Mouse (Mus musculus) spleen, embryonic (tissue): ENCODE data around the gene Angptl8.

ENCODE experiments used
- CTCF ChIA-PET: fragments of 350-600 bp; sonication (Branson Sonifier 250); formaldehyde crosslinking; loops from one replicate; lab custom pipeline; 2022; lab: Charles Lee

The Angptl8 gene

DNA sequence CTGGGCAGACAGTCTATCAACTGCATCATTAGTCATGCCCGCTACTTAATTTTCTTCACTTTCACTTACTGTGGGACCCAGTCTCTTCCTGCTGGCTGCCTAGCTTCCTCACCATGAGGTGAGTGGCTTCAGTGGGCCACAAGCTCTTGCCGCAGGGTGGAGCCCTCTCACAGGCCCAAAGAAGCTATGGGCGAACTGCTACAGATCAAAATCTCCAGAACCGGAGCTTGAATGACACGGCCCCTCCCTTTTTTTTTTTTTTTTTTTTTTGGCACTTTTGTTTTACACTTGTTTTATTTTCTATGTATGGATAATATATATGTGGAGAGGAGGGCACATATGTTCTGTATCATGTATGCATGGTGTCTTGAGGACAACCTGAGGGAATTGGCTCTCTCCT, 24.1 kb upstream of the Angptl8 start:
- CTCF ChIA-PET: interaction anchor here (0.7 kb wide), 1 partner anchor 529 kb away, joined by 10 read pairs; no protein-coding TSS in a partner anchor

DNA sequence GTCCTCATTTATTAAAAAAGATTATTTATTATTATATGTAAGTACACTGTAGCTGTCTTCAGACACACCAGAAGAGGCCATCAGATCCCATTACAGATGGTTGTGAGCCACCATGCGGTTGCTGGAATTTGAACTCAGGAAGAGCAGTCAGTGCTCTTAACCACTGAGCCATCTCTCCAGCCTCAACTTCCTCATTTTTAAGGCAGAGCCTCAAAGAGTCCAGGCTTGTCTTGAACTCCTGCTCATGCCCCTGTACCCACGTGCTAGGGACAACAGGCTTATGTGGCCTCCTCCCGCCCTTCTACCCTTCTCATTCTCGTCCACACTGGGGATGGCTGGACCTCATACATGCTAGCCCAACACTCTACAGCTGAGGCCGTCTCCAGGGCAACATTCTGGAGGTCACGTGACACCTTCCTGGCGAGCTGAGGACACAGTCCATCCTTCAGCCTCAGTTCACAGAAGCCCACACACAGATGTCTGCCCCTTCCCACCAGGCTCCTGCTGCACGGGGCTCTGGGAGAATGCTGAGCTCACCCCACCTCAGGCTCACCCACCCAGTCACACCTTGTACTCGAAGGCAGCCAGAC, 18.5 kb upstream of the Angptl8 start:
- CTCF ChIA-PET: no interaction called here

DNA sequence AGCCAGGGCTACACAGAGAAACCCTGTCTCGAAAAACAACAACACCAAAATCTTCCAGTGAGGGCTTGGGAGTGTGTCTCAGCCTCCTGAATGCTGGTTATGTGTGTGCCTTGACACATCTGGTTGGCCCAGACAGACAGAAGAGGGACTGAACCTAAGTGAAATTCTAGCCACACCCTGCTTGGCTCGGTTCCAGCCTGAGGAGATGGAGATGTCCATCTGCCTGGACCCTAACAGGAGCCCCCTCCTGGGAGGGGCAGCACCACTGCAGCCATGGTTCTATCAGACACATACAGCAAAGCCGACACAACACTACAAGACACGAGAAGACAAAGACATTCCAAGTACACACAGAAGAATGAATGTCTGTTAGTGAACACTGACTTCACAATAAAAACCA, 17.2 kb upstream of the Angptl8 start:
- CTCF ChIA-PET: no interaction called here

DNA sequence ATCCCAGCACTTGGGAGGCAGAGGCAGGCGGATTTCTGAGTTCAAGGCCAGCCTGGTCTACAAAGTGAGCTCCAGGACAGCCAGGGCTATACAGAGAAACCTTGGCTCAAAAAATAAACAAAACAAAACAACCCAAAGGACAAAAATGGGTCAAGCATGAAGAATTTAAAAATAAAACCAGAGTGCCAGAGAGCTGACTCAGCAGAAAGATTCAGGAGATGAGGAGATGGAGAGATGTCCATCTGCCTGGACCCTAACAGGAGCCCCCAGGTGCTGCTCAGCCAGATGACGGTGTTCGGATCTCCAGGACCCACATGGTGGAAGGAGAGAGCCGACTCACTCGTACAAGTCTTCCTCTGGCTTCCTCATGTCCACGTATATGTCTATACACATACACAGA, 16.7 kb upstream of the Angptl8 start:
- CTCF ChIA-PET: no interaction called here

DNA sequence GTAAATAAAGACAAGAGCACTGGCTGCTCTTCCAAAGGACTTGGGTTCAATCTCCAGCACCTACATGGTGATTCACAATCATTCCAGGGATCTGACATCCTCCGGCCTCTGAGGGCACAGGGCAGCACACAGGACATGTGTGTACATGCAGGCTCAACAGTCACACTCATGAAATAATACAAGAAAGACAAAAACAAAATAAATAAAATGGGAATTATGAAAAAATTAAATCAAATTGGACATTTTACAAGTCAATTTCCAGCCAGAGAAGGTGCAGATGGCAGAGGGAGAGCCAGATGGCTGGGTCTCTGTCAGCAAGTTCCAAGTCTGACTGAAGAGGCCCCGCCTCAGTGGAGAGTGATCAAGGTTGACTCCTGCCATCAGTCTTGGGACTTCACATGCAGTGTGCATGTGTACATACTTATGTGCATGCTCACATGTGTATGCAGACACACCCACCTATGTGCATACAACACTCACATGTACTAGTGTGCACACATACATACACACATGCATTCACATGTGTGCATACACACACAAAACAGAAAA, 16.1 kb upstream of the Angptl8 start:
- CTCF ChIA-PET: no interaction called here

DNA sequence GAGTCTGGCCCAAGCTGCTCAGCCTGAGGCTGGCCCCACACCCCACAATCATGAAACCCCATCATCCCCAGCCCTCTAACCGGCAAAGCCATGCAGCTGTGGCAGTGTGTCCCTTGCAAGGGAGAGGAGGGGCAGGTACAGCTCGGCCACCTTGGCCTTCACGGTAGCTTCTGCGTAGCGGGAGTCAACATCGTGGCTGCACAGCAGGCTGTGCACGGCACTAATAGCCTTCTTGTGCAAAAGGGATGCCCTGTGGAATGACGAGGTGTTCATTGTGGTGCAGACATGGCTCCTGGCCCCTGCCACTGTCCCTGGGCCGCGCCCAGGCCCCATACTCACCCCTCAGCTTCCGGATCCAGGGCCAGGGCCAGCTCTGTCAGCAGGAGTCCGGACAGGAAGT, 15.1 kb upstream of the Angptl8 start:
- CTCF ChIA-PET: no interaction called here

DNA sequence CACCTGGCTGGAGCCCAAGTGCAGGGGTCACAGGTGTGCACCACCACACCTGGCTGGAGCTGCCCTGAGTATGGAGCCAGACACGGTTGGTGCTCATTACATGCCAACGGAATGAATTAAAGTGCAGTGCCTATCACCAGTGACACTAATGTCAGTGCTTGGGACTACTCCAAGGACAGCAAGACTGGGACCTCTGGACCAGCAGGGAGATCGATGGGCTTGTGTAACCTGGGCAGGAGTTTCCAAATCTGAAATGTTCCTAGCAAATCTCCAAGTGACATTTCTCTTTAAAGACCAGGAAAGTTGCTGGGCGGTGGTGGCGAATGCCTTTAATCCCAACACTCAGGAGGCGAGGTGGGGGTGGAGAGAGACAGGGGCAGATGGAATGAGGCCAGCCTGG, 12.6 kb upstream of the Angptl8 start:
- CTCF ChIA-PET: interaction anchor here (0.7 kb wide), 1 partner anchor 11 kb away, joined by 4 read pairs; no protein-coding TSS in a partner anchor

DNA sequence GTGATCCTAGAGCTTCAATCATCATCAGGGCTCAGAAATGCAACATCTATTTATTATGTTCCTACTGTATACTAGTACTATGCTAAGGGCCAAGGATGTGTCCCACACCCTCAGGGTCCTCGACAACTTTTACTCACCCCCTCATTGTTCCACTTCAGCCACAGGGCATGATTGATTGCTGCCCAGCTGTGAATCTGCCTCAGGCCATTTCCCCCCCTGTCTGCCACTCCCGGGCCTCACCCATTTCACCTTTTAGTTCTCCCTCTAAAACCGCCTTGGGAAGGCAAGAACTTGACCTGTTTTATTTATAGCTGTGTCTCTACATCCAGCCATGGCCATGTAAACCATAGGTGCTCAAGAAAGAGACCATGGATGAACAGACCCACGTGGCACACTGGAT, 11.4 kb upstream of the Angptl8 start:
- CTCF ChIA-PET: no interaction called here

DNA sequence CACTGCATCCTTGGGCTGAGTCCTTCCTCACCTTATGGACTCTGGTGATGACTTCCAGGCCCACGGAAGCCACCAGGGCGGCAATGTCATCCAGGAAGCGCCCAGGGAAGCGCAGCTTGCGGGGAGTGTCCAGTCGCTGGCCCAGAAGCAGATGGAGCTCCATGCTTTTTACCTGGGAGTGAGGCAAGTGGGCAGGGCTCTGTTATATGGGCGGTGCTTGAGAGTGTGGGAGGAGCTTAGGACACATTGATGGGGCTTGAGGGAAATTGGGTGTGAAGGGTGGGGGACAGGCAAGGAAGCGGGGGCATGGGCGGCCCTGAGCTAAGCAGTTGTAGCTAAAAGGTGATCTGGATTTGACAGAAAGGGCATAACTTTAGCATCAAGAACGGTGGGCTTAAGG, 10.9 kb upstream of the Angptl8 start:
- CTCF ChIA-PET: no interaction called here

DNA sequence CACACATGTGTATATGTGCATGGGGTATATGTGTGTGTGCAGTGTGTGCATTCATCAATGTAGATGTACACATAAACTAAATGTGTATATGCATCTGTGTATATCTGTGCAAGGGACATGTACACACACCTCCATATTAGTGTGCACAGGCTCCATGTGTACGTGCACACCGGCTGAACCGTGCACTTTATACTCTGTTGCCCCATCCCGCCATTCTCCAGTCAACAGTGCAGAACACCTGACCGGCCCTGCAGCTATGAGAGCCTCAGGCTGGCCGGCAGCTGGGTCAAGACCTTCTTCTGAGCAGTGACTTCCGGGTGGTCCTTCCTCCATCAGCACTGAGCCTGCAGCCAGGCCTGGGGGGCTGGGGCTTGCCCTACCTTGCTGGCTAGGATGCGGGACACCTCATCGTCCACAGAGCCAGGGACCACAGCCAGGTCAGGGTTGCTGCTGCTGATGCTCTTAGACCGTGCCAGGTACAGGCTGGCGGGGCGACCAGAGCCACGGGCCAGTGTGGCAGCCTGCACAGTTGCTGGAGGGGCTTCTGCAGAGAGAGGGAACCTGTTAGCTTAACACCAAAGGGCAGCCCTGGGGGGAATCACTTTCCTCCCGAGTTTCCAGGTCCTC, 5.4 kb upstream of the Angptl8 start:
- CTCF ChIA-PET: no interaction called here

DNA sequence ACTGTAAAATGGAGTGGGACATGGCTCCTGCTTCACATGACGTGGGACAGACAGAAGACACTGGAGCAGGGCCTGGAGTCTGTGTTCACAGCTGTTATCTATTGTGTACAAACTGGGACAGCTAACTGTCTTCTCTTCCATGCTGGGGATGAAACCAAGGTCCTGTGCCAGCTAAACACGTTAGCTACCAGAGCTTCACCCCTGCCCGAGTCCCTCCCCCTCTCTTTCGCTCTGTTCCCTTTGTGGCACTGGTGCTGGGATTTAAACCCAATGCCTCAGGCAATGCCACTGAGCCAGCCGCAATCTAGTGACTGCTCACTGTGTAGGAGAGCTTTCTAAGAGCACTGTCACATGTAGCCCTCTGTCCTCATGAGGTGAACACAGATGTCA, 4.9 kb upstream of the Angptl8 start:
- CTCF ChIA-PET: no interaction called here

DNA sequence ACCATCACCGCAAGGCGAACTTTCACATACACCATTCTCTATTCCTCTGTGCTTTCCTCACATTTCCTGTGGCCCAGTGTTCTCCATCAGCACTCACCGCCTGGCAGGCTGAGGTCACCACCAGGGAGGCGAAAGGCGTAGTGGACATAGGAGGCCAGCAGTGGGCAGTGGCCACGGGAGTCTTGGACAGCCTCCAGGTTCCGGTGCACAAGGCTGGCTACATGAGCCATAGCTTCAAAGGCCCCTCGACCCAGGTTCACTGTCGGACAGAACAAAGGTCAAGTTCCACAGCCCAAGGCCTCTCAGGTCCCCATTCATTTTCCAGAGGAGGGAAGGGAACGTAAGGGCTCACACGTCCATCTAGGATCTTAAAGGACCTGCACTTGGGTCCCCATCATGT, 4.4 kb upstream of the Angptl8 start:
- CTCF ChIA-PET: no interaction called here

DNA sequence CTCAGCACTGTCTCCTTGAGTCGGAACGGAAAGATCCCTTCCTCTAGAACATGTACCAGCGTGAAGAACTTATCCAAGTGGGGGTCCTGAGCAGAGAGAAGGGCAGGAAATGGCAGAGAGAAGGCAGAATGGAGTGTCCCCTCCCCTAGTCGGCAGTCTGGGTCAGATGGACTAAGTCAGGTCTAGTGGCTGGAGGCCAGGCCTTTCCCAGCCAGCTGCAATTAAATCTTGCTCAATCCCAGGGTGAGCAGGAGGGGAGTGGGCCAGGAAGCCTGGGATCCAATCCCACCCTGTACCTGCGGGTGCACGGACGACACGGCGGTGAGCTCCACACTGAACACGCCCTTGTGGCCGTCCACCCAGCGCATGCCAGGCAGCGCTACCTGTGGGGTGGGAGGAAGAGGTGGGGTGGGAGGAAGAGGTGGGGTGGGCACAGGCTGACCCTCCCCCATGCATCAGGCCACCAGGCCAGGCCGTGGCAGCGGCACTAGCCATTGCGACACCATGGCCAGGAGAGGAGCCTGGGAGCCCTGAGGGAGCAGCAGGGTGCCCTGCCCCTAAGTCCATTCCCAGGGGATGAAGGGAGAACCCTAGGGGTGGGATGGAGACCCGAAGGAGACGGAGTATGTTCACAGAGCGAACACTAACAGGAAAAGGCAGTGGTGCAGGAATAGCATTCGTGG, 3.6 kb upstream of the Angptl8 start:
- CTCF ChIA-PET: no interaction called here

DNA sequence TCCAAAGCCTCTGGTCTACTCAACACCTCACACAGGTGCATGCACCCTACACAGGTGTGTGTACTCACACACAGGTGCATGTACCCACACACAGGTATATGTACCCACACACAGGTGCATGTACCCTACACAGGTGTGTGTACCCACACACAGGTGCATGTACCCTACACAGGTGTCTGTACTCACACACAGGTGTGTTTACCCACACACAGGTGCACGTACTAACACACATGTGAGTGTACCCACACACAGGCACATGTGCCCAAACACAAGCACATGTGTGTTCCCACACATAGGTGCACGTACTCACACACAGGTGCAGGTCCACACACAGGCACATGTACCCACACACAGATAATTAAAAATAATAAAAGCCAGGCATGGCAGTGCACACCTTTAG, 2.4 kb downstream of the Angptl8 start:
- CTCF ChIA-PET: no interaction called here

DNA sequence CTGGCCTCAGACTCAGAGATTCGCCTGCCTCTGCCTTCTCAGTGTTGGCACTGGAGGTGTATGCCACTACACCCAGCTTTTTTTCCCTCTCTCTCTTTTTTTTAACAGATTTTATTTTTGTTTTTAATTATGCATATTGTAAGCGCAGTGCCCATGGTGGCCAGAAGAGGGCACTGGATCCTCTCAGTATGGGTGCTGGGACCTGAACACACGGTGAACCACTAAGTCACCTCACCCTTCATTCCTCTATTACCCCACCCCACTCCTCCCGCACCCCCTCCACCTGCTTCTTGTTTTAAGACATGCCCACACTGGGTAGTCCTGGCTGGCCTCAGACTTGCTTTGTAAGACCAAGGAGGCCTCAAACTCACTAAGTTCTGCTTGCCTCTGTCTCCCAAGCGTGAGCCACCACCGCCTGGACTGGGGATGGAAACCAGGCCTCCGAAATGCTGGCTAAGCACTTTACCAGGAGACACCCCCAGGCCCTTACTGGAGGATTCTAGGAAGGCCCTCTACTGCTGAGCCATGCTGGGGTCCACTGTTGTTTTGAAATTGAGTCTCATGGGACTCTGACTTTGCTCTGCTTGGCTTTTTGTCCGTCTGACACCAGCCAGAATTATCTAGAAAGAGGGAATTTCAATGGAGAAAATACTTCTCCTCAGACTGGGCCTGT, 4.9 kb downstream of the Angptl8 start:
- CTCF ChIA-PET: no interaction called here

DNA sequence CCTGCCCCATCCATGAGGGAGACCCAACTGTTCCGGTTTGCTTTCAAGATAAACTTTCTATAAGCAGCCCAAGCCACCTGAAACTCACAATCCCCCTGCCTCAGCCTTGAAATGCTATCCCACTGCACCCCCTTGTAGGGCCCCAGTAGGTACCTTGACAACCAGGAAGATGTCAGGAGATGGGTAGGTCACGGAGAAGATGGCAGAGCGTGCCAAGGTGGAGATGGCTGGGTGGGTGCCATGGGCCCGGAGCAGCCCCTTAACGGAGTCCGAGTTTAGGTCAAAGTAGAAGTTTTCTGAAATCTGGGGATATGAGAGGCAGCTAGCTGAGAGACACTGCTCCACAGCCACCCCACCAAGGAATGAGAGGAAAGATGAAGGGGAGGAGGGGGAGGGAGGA, 6.0 kb downstream of the Angptl8 start:
- CTCF ChIA-PET: interaction anchor here (0.5 kb wide), 1 partner anchor 827 kb away, joined by 6 read pairs; no protein-coding TSS in a partner anchor

DNA sequence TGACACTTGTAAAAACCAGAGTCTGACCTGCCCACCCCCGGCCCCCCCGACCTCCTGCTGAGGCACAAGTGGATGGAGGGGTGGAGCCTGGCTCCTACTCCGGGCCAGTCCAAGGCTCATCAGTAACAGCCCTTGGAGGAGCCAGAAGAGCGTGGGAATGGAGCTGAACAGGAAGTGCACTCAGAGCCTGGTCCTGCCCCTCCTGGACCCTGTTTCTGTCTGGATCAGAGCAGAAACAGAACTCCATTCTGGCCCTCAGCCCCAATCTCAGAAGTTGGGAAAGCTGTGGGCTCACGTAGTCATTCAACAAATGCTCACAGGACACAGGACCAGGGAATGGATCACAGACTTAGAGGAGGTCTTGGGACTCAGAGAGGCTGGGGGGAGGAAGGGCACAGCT, 7.1 kb downstream of the Angptl8 start:
- CTCF ChIA-PET: no interaction called here

DNA sequence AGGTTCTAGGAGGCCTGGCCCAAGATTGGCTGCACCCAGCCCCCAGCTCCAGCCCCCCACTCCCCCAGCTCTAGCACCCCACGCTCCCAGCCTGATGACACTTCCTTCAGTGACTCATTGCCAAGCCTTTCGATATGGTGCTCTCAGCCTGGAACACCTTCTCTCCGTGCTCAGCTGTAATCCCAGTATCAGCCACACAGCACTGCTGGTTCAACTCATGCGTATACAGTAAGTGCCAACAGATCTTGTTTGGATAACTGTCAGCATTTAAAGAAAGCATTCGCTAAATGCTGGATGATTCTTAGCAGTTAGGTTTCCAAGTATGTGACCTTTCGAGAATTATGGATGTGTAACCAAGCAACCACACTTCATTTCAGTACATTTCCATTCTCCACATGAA, 7.8 kb downstream of the Angptl8 start:
- CTCF ChIA-PET: no interaction called here

DNA sequence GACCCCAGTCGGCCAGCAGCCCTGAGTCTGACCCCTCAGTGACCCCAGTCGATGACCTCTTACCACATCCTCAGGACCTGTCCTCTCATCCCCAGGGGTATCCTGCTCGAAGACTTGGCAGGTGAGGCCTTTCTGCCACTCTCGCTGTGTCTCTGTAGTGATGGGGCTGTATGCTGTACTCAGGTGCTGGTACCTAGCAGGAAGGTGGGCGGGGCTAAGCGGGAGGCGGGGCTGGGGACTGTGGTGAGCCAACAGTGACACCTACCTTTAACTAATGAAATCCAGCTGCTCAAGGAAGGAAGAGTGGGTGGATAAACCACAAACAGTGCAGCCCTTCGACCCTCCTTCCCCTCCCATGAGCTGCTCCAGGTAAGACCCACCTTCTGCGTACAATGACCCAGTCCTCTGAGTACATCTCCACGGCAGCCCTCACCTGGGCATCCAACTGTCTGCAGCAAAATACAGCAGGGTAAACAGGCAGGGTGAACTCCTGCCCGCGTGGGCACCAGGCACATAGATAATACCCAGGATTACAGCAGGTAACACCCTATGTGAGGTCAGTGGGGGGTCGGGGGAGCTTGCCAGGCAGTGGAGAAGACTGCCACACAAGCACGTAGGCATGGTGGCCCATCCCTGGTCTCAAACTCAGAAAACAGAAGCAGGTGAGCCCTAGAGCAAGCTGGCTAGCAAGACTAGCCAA, 10.2 kb downstream of the Angptl8 start:
- CTCF ChIA-PET: no interaction called here

DNA sequence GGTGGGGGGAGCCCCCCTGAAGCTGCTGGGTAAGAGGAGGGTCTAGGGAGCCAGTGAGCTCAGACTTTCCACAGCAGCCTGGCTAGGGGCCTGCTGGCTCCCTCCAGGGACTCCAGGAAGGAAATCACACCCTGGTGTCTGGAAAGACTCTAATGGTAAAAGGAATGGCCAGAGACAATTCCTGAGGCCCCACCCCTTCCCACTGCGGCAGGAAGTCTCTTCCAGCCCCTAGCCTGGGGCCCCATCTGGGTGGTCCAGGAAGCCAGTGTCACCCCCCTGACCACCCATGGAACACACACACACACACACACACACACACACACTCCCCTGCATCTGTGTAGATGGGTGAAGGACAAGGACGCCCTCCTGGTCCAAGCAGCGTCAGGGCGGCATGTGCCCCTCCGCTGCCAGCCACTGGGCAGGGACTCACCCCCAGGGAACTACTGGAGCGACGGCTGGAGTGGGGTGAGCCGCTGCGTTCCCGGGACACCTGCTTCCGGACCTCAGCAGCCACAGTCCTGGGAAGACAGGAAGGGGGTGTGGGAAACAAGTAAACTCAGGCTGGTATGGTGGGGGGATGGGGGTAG, 11.5 kb downstream of the Angptl8 start:
- CTCF ChIA-PET: no interaction called here

DNA sequence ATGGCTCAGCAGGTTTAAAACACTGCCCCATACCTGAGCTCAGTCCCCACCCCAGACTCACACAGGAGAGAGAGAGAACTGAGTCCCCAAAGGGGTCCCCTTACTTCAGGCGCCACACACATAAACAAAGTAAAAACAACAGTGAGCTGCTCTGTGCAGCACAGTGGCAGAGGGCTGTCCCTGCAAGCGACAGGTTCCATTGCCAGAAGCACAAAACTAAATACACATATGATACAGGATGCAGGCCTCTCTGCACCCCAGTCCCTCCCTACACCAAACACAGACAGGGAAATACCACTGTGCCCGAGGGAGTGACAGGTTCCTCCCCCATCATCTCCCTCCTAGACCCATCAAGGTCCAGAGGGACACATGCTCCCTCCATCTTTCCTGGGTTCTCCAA, 12.1 kb downstream of the Angptl8 start:
- CTCF ChIA-PET: no interaction called here
